Mouse (Mus musculus) mammary gland, adult 2 months (tissue): ENCODE measurements around the gene Gm5127. TPM values are rescaled to one million over a fixed set of nuclear protein-coding genes. Genes with fewer than 3 reads are reported as not detected.

ENCODE experiments used
- polyA plus RNA-seq: library from polyadenylated mRNA; depleted of rRNA; stranded (reverse); fragments of >200 nt; gene quantifications from 2 replicates; pipeline ENCODE4 v1.2.3, GENCODE M21; 2012; ENCODE audit warnings: low replicate concordance; rRNA removed

The Gm5127 gene
- polyA plus RNA-seq = 0.16 TPM in 1 of 2 replicates, not detected in the other

GRCm38 (mm10) chrX:106582886-106583285 lies at the start of gene Gm5127:
Gm5127 (plus strand) TSS chrX:106583186.

GRCm38 (mm10) chrX:106603386-106603785 lies 20.4 kb downstream of the Gm5127 start, which contains the start of gene Cysltr1:
Cysltr1 (minus strand) TSS chrX:106603679.

Other genes starting within 250 kb of the Gm5127 start
- 0.42 TPM in 1 of 2 replicates, not detected in the other for gene Fndc3c1, start 97.8 kb upstream of the Gm5127 start, polyA plus RNA-seq
- gene Cysltr1, start 20.5 kb downstream of the Gm5127 start, polyA plus RNA-seq = 1.4 and 6.6 TPM in 2 replicates